Mouse (Mus musculus): ENCODE measurements around the gene Dctpp1. TPM values are rescaled to one million over a fixed set of nuclear protein-coding genes. Genes with fewer than 3 reads are reported as not detected.

Gene Dctpp1
- polyA plus RNA-seq, 1 experiment from 2014 or later, result 345 TPM

DNA sequence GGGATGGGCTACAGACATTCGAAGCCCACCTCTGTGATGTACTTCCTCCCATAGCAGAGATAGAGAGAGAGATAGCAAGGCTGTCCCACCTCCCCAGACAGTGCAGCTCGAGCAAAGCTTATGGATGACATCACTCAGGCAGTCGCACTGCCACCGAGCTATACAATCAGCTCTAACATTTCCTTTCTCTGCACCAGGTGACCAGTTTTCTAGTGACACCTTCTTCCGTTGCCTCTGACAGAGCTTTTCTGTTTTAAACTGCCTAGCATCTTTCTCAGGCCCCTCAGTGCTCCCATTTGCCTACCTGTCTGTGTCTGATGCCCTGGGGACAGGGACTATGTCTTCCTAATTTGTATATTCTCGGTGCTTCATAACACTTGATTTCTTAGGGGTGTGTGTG is 40.1 kb downstream of the Dctpp1 start:
- Histone ChIP-seq H3K27me3 (ENCODE audit: low read depth, poor library complexity, severe bottlenecking) (no peaks in the 10 kb centered on the region), H3K9me3 (replicated peaks) (no peaks in the 10 kb centered on the region), H3K27ac (replicated peaks) (no peak overlapping the region), H3K36me3 (peaks cover 36% of the 10 kb centered on the region), H3K4me1 (0 out of 2 replicates have a peak, but pooled peaks cover 3% of the 10 kb centered on the region), H3K4me3 (no peak overlapping the region)
- DNase-seq (ENCODE audit: low spot score), result no peak
- 90% methylated on average over 6 of the region's 6 CpGs for WGBS

DNA sequence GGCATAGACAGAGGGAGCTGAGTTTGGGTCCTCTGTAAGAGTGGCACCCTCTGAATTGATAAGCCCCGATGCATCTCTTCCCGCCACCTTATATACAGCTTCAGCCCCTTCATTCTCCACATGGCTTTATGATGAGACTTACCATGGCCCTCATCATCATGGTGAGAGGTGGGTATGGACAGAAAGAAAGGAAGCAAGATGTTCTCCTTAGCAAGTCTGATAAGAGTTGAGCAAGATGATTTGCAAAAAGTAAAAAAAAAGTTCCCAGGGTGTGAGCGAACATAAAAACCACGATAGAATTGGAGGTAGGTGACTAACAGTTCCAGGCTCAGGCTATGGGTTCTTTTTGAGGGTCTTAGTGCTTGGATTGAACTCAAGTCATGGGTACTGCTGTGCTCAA is 41.8 kb downstream of the Dctpp1 start:
- Histone ChIP-seq H3K27ac (replicated peaks) (no peak overlapping the region), H3K36me3 (peaks cover 21% of the 10 kb centered on the region), H3K9me3 (replicated peaks) (no peaks in the 10 kb centered on the region), H3K4me3 (no peak overlapping the region), H3K27me3 (ENCODE audit: low read depth, poor library complexity, severe bottlenecking) (peaks cover 16% of the 10 kb centered on the region), H3K4me1 (peaks cover 18% of the 10 kb centered on the region)
- no peak for DNase-seq (ENCODE audit: low spot score)
- WGBS, result 95% methylated on average over 4 of the region's 4 CpGs

DNA sequence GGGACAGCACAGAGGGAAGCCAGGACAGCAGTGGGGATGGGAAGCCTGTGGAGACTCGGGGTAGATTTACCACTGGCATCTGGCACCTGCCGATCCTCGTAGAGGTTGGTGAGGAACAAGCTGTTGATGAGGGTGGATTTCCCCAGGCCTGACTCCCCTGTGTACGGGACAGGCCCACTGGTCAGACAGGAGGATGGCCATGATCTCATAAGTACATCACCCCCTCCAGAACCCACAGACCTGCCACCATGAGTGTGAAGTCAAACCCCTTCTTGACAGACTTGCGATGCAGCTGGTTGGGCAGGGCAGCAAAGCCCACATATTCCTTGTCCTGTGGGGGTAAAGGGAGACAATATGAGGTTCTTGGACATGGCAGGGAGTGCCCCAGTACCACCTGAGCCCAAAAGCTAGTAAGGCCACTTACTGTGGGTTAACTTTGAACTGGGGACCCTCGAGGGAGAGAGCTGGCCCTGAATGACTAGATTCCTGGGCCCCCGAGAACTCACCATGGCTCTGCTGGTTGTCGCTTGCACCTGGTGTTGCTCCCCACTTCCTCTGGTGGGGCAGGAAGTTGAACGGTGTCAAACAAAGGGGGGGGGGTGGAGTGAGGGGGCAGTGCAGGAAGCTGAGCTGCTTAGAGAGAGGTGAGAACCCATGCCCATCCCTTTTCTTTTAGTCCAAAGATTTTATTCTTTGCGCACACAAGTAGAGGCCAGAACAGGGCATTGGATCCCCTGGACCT is 42.4 kb downstream of the Dctpp1 start:
- H3K27ac ChIP-seq (replicated peaks), result no peak overlapping the region
- 82% methylated on average over 10 of the region's 10 CpGs for WGBS
- no peaks in the 10 kb centered on the region for H3K9me3 ChIP-seq (replicated peaks)
- peaks cover 15% of the 10 kb centered on the region for H3K36me3 ChIP-seq
- H3K27me3 ChIP-seq (ENCODE audit: low read depth, poor library complexity, severe bottlenecking), result peaks cover 22% of the 10 kb centered on the region
- H3K4me3 ChIP-seq, result no peak overlapping the region
- DNase-seq (ENCODE audit: low spot score), result no peak
- H3K4me1 ChIP-seq, result peaks cover 18% of the 10 kb centered on the region

DNA sequence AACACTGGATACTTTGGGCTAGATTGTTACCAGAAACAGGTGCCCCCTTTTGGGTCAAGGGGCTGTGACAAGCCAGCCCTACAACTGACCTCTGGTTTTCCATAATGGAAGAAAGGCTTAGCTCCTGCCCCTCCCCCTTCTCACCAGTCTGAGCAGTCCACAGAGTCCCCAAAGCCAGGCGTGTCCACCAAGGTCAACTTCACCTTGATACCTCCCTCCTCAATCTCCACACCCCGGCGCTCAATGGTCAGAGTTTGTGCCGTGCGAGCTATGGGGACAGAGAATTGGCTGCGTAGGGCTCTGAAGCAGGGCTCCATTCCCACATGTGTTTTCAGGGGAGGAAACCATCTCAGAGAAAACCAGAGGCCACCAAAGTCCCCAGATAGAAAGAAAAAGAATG is 43.0 kb downstream of the Dctpp1 start:
- Histone ChIP-seq H3K36me3 (peaks cover 10% of the 10 kb centered on the region), H3K4me1 (peaks cover 18% of the 10 kb centered on the region)
- 94% methylated on average over 6 of the region's 6 CpGs for WGBS

DNA sequence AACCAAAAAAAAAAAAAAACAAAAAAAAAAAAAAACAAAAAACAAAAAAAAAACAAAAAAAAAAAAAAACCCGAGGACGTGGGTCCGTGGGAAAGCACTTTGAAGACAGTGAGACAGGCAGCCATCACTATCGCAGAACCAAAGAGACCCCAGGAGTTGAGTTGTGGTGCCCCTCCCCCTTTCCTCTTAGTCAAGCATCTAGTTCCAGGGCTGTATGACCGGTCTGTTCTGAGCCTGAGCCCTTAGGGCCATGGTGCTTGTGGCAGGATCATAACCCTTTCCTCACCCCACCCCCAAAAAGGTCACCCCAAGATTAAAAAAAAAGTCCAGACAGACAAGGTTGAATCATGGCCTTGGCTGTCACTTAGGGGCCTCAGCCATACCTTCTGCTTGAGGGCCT is 44.2 kb downstream of the Dctpp1 start:
- Histone ChIP-seq H3K4me1 (peaks cover 19% of the 10 kb centered on the region), H3K4me3 (no peak overlapping the region), H3K27ac (replicated peaks) (no peak overlapping the region), H3K27me3 (ENCODE audit: low read depth, poor library complexity, severe bottlenecking) (peaks cover 33% of the 10 kb centered on the region), H3K9me3 (replicated peaks) (no peaks in the 10 kb centered on the region), H3K36me3 (peaks cover 3% of the 10 kb centered on the region; the same call in 1 of the 2 replicates)
- 91% methylated on average over 5 of the region's 5 CpGs for WGBS
- no peak for DNase-seq (ENCODE audit: low spot score)

More for the DNA sequence above, 43.0 kb downstream of the Dctpp1 start:
- DNase-seq (ENCODE audit: low spot score), result no peak
- no peak overlapping the region for H3K27ac ChIP-seq (replicated peaks)
- peaks cover 28% of the 10 kb centered on the region for H3K27me3 ChIP-seq (ENCODE audit: low read depth, poor library complexity, severe bottlenecking)
- H3K9me3 ChIP-seq (replicated peaks), result no peaks in the 10 kb centered on the region
- no peak overlapping the region for H3K4me3 ChIP-seq

DNA sequence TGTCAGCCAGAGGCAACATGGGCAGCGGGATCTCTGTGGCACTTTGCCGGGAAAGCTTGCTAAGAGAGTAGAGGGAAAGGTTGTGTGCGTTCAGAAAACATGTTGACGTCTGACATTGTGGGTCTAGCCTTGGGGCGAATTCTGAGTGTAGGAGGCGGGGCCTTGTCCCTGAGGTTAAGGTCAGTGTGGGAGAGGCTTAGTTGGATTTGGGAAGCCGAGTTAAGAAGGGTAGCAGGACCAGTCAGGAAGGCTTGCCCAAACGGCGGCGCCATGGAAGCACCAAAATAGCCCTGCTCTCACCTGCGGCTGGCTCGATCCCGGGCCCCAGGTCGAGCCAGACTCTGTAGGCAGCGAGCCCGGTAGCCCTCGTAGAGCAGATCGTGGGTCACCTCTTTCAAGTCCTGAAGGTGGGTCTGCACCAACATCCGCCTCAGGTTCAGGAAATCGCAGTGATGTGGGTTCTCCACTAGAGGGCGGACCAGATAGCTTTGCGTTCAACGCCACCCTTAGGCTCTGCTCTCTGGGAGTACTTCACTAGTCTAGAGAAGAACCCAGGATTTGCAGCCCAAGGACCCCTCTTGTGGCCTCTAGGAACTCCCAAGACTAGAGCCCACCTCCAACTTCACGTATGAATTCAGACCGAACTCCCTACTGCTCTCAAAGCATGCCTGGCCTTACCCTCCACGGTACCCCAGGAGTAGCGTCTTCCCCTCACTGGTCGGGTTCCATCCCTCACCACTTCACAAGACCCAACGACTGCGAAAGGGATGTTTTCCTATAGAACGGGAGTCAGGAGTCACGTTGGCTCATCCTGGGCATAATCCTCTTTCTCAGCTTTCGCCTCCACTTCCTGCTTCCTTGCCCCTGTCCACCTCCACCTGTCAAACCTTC is 45.3 kb downstream of the Dctpp1 start:
- H3K4me1 ChIP-seq, result peaks cover 20% of the 10 kb centered on the region
- H3K27ac ChIP-seq (replicated peaks), result no peak overlapping the region
- DNase-seq (ENCODE audit: low spot score), result peak; percentile 69
- 23% methylated on average over 33 of the region's 33 CpGs for WGBS
- peaks cover 3% of the 10 kb centered on the region; the same call in 1 of the 2 replicates for H3K36me3 ChIP-seq
- no peaks in the 10 kb centered on the region for H3K9me3 ChIP-seq (replicated peaks)
- peak overlapping the region; percentile 39 for H3K4me3 ChIP-seq
- peaks cover 36% of the 10 kb centered on the region for H3K27me3 ChIP-seq (ENCODE audit: low read depth, poor library complexity, severe bottlenecking)

DNA sequence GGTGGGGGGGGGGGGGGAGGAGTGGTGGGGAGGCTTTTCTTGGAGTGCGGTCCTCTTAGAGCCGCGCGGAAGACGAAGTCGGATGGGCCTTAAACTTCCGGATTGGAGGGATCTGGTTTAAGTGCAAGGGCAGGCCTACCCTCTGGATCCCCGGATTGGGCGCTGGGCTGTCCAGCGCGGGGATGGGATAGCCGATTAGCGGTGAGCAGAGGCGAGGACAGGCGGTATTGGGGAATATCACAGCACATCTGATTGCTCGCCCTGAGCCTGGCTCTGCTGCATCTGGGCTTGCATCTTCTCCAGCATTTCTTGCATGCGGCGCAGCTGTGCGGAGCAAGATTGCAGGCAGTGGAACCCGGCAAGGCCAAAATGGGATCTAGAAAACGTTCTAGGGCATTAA is 46.0 kb downstream of the Dctpp1 start:
- Histone ChIP-seq H3K36me3 (no peaks in the 10 kb centered on the region; the same call in 1 of the 2 replicates), H3K4me3 (peak overlapping the region; percentile 39; the same call in 1 of the 2 replicates), H3K27me3 (ENCODE audit: low read depth, poor library complexity, severe bottlenecking) (peaks cover 36% of the 10 kb centered on the region), H3K9me3 (replicated peaks) (no peaks in the 10 kb centered on the region), H3K27ac (replicated peaks) (no peak overlapping the region), H3K4me1 (peaks cover 25% of the 10 kb centered on the region)
- 27% methylated on average over 21 of the region's 21 CpGs for WGBS
- no peak for DNase-seq (ENCODE audit: low spot score)

DNA sequence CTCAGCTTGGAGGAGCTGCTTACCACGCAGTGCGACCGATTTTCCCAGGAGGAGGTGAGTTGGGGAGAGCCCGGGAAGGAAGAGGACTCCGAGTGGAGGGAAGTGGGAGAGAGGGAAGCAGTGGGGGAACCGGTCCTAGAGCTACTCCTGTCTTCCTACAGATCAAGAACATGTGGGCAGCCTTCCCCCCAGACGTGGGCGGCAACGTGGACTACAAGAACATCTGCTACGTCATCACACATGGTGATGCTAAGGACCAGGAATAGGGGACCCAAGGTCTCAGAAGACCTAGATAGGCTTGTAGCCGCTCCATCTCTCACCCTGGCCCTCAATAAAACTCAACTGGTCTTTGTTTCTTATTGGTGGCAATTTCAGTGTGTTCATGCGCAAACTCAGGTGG is 46.6 kb downstream of the Dctpp1 start:
- no peak overlapping the region for H3K4me3 ChIP-seq

DNA sequence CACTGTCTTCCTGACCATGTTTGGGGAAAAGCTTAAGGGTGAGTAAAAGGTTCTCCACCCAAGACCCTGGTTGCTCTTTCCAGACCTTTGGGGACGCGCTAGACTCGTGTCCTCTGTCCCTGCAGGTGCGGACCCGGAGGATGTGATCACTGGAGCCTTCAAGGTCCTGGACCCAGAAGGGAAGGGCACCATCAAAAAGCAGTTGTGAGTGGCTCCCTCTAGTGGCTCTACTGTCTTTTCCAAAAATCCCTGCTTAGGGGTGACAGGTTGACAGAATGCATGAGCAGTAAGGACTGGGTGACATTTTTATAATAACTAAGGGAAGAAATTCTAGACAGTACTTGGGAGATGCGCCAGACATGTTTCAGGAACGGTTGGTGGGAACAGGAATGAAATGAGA is 47.0 kb downstream of the Dctpp1 start:
- Histone ChIP-seq H3K4me3 (no peak overlapping the region), H3K36me3 (no peaks in the 10 kb centered on the region; the same call in 1 of the 2 replicates), H3K9me3 (replicated peaks) (no peaks in the 10 kb centered on the region), H3K27me3 (ENCODE audit: low read depth, poor library complexity, severe bottlenecking) (peaks cover 36% of the 10 kb centered on the region), H3K4me1 (peaks cover 33% of the 10 kb centered on the region), H3K27ac (replicated peaks) (no peak overlapping the region)
- DNase-seq (ENCODE audit: low spot score), result no peak
- 43% methylated on average over 7 of the region's 7 CpGs for WGBS

More for the DNA sequence above, 46.6 kb downstream of the Dctpp1 start:
- Histone ChIP-seq H3K36me3 (no peaks in the 10 kb centered on the region; the same call in 1 of the 2 replicates), H3K27ac (replicated peaks) (no peak overlapping the region), H3K9me3 (replicated peaks) (no peaks in the 10 kb centered on the region), H3K27me3 (ENCODE audit: low read depth, poor library complexity, severe bottlenecking) (peaks cover 36% of the 10 kb centered on the region), H3K4me1 (peaks cover 31% of the 10 kb centered on the region)
- 45% methylated on average over 12 of the region's 12 CpGs for WGBS
- DNase-seq (ENCODE audit: low spot score), result no peak

DNA sequence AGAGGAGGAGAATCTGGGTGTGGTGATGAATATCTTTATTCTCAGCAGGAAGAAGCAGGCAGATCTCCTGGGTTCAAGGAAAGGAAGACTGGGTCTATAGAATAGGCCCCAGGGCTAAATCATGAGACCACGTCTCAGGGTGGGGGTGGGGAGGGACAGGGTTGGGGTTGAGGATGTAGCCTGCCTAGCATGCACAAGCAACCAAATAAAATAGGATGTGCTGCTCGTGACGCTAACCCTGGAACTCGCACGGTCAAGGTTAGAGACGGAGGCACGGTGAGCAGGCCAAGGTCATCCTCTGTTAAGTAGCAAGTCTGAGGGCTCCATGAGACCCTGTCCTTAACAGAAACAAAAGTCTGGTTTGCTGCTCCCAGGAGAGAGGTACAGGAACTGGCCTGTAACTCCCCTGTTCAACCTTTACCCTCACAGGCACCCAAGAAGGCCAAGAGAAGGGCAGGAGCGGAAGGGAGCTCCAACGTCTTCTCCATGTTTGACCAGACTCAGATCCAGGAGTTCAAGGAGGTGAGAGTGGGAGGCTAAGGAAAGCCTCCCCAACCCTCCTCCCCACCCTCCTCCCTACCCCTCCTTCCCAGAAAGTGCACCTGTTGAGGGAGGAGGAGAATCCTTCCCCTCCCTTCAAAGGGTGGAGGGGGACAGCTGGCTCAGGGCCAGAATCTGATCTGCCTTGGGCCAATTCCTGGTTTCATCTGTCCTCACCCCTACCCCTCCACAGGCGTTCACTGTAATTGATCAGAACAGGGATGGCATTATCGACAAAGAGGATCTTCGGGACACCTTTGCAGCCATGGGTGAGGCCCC is 47.9 kb downstream of the Dctpp1 start:
- H3K27me3 ChIP-seq (ENCODE audit: low read depth, poor library complexity, severe bottlenecking), result peaks cover 36% of the 10 kb centered on the region
- H3K27ac ChIP-seq (replicated peaks), result no peak overlapping the region
- no peaks in the 10 kb centered on the region for H3K9me3 ChIP-seq (replicated peaks)
- H3K36me3 ChIP-seq, result no peaks in the 10 kb centered on the region; the same call in 1 of the 2 replicates
- no peak for DNase-seq (ENCODE audit: low spot score)
- H3K4me3 ChIP-seq, result no peak overlapping the region
- peaks cover 38% of the 10 kb centered on the region for H3K4me1 ChIP-seq
- WGBS, result 89% methylated on average over 12 of the region's 12 CpGs

DNA sequence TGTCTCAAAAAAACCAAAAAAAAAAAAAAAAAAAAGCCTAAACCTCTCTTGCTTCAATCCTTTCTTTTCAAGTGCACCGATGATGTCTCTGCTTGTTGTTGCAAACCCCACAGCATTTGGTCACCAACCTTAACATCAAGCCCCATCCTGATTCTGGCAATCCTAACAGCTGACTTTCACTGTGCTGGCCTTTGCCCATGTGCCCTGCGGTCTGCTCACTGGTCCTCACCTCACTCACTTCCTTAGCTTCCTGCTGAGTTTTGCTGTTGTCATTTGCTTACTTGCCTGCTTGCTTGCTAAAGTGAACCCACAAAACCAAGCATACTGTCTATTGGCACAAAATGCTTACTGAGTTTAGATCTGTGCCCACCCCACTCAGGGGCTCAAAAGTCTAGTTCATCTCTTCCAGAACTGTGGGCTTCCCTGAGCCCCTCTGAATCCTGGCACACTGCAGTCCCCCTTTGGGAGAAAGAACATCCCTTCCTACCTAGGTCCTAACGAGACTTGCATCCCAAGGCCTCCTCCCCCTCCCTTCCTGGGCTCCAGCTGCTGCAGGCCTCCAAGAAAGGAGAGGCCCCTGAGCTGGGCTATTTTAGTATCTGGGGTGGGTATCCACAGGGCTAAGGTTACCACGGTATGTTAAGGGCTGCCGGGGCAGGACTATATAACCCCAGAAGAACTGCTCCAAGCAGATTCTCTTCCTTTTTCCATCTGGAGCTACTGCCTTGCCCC is 49.3 kb downstream of the Dctpp1 start:
- H3K36me3 ChIP-seq, result no peaks in the 10 kb centered on the region; the same call in 1 of the 2 replicates
- H3K9me3 ChIP-seq (replicated peaks), result no peaks in the 10 kb centered on the region
- no peak overlapping the region for H3K4me3 ChIP-seq
- WGBS, result 81% methylated on average over 5 of the region's 5 CpGs
- no peak for DNase-seq (ENCODE audit: low spot score)
- H3K27ac ChIP-seq (replicated peaks), result no peak overlapping the region
- peaks cover 53% of the 10 kb centered on the region for H3K4me1 ChIP-seq
- H3K27me3 ChIP-seq (ENCODE audit: low read depth, poor library complexity, severe bottlenecking), result peaks cover 42% of the 10 kb centered on the region

DNA sequence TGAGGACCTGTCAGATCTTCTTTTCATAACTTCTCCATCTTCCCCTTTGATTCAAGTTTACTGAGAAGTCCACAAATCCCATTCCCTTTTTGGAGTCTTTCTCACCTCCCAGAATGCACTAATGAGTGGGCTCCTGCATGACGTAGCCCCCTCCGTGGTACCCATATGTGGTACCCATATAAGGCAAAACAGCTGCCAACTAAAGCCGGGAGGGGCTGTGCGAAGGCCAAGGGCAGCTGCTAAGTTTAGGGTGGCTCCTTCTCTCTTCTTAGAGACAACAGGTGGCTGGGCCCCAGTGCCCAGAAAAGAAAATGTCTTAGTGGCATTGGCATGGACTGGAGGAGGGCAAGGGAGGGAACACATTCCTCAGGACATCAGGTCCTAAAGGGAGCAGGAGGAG is 50.2 kb downstream of the Dctpp1 start:
- H3K9me3 ChIP-seq (replicated peaks), result no peaks in the 10 kb centered on the region
- no peak overlapping the region for H3K4me3 ChIP-seq
- no peak for DNase-seq (ENCODE audit: low spot score)
- H3K27me3 ChIP-seq (ENCODE audit: low read depth, poor library complexity, severe bottlenecking), result peaks cover 42% of the 10 kb centered on the region
- peaks cover 54% of the 10 kb centered on the region for H3K4me1 ChIP-seq
- no peak overlapping the region for H3K27ac ChIP-seq (replicated peaks)
- peaks cover 2% of the 10 kb centered on the region for H3K36me3 ChIP-seq
- 89% methylated on average over 4 of the region's 4 CpGs for WGBS
